Mouse (Mus musculus): Measurements from ENCODE around the gene Rbm6. TPM values are rescaled to one million over a fixed set of nuclear protein-coding genes. Genes with fewer than 3 reads are reported as not detected.
A peak's percentile ranks its signal among the peaks of the same experiment; 100 is the strongest.

Gene Rbm6
- polyA plus RNA-seq (2017; shearing (Covaris generic)), result 10 to 100 TPM; 76.4 to 81.0 TPM

DNA sequence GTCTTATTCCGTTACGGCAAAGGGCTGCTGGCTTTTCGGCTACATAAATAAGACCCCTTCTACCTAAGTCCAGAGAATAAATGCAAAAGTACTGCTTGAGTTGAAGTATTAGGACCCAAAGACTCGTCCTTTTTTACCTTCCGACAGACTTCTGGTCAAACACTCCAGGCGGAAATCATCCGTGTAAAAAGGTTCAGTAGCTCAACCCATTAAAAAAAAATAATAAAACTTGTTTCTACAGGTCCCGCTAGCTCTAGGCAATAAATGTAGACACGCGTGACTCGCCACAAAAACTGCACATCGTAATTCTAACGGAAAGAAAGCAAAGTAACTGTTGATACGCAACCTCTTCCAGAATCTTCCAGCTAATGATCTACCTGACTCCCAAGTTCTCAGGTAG is at the start of gene Rbm6:
TSS of gene Rbm6 (minus strand) at position 101 of the 400 bp plus-strand sequence.
- no peak for ATAC-seq

DNA sequence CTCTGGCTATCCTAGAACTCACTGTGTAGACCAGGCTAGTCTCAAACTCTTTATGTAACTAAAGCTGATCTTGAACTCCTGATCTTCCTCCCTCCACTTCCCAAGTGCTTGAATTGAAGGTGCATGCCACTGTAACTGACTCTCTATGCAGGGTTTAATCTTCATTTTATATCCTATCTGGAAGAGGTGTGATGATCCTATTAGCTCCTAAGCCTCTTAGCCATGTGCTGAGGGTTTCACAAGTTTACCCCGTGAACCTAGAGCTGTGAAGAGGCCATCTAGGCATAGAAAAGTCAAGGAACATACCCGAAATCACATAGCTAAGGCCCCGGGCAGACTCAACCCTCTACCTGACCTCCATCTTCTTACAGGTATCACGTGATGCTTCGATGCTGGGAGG is 46.4 kb upstream of the Rbm6 start:
- ATAC-seq, result no peak

DNA sequence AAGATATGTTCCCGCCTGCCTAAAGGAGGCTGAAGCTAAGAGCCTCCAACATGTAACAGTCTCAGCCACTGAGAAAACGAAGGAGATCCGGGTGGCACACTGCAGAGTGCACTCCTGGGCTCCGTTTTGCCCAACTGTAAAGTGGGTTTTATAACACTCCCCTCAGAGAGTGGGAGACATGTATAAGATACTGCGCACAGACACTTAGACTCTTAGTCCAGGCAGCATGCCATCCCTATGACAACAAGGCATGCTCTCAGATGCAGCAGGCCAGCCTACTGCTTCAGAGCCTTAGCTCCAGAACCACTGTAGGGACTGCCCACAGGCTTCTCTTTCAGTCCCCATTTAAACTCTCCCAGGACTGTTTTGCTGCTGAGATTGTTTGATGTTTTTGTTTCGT is 45.8 kb upstream of the Rbm6 start:
- ATAC-seq, result no peak

DNA sequence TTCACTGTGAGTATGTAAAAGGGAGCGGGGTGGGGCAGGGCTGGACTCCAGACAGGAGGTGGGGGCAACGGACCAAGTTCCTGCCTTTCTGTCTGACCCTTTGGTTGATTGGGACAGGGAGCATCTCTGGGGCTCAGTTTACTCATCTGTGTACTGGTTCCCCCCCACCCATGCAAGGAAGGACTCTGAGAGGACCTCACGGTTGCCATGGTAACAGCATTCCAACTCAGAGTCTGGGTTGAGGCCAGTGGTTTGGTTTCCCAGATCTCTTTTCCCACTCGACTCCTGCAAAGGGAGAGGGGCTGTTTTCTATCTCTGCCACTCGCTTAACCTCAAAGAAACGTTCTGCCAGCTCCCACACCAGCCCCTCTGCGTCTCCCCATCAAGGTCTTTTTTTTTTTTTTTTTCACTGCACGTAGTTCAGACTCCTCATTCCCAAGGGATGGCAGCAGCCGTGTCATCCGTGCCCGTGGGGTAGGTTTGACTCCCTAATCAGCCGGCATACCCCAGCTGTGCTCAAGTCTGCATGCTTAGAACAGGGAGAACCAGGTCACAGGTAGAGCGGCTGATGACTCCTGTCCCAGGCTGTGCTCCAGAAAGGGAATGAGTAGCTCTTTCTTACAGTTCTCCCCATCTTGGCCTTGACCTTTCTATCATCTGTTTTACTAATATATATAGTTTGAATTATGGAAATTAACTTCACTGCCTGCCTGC is 45.0 kb upstream of the Rbm6 start:
- ATAC-seq, result no peak

DNA sequence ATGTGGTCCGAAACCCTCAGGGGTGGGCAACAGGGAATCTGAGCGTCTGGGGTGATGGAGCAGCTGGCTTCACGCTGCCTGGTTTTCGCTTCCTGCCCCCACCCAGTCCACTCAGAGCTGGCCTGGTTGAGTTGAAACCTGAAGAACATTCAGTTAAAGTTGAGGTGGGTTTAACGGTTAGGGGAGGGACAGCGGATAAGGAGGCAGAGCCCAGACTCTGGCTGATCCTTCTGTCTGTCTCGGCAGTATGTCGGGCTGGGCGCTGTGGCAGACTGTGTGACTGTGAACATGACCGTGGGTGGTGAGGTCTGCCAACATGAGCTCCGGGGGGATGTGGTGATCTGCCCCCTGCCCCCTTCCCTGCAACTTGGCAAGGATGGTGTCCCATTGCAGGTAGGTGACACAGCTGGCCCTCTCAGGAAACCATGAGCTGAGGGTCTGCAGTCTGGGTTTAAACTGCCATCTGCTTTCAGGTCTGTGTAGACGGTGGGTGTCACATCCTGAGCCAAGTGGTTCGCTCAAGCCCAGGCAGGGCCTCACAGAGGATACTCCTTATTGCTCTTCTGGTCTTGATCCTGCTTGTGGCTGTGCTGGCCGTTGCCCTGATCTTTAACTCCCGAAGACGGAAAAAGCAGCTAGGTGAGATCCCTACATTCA is 41.9 kb upstream of the Rbm6 start:
- ATAC-seq, result no peak

DNA sequence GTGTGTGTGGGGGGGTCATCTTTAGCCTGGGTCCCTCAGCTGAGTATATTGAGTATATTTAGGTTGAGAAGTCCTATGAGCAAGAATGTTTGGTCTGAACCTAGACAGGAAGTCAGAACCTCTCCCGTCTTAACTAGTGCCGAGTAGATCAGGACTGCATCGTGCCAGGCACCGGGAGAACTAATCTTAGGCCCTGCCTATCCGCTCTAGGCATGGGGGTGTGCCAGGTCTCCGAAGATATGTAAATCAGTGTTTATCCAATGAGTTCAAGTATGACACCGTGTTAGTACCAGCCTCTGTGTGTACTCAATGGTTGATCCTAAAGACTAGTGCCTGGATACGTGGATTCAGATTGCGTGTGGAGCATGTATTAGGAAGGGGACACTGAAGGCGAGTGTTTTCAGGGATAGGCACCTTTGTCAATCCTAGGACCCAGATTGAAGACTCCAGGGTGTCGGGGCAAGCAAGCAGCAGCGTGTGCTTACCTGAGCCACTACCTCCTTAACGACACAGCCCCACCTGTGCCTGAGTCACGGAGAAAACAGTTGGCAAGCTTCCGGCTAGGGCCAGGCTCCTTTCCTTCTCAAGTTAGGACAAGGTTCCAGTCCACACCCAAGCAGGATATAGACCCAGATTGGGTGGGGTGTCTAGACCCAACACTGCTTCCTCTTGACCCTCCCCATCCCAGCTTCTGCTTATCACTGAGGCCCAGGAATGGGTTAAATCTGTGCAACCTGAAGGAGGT is 37.2 kb upstream of the Rbm6 start:
- no peak for ATAC-seq

DNA sequence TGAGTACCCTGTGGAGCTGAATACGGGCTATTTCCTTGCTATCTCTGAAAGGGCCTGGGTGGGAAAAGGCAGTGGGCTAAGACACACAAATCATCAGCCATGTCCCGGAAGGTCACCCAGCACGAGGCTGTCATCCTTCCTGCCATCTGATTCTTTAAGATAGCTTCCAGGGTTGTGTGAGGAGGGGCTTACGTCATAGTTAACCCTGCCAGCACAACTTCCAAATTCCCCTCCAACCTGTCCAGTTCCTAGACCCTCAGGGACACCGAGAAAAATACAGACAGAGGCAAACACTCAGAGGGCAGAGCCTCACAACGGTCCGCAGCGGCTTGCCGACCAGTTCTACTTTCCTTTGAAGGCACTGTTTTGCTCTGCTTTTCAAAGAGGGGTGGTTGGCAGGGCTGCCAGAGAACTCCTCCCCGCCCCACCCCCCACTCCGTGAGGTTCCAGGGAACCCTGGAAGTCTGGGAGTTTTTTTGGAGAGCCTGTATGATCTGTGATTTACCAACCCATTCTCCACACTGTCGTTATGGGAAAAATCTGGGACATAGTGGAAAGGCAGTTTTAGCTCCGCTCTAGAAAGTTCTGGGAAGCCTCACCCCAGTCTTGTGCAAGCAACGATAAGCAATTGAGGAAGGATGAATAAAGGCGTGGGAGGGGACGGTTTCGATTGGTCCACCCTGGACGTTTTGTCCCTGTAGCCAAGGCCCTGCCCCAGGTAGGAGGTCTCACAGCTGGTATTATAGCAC is 35.5 kb upstream of the Rbm6 start:
- no peak for ATAC-seq

DNA sequence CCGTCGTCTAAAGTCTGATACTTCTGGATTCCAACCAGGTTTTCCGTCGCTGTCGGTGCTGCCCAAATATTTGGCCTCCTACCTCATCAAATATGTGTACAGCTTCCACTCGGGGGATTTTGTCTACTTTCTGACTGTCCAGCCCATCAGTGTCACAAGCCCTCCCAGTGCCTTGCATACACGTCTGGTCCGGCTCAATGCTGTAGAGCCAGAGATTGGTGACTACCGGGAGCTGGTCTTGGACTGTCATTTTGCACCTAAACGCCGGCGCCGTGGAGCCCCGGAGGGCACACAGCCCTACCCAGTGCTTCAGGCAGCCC is 34.7 kb upstream of the Rbm6 start:
- ATAC-seq, result no peak

DNA sequence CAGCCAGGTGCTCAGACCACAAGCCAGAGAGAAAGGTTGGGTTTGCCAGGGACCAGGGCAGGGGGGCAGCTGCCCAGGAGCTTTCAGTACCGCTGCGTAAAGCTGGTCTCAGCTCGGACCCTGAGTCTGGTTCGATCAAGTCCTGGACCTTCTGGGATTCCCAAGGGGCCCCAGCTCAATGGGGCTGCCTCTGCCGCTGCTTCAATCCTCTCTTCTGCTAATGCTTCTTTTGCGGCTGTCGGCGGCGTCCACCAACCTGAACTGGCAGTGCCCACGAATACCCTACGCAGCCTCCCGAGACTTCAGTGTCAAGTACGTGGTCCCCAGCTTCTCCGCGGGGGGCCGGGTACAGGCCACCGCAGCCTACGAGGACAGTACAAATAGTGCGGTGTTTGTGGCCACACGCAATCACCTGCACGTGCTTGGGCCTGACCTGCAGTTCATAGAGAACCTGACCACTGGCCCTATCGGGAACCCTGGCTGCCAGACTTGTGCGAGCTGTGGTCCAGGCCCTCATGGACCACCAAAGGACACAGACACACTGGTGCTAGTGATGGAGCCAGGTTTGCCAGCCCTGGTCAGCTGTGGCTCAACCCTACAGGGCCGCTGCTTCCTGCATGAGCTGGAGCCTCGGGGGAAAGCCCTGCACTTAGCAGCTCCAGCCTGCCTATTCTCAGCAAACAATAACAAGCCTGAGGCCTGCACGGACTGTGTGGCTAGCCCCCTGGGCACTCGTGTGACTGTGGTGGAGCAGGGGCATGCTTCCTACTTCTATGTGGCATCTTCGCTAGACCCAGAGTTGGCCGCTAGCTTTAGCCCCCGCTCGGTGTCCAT is 34.1 kb upstream of the Rbm6 start:
- ATAC-seq, result no peak

DNA sequence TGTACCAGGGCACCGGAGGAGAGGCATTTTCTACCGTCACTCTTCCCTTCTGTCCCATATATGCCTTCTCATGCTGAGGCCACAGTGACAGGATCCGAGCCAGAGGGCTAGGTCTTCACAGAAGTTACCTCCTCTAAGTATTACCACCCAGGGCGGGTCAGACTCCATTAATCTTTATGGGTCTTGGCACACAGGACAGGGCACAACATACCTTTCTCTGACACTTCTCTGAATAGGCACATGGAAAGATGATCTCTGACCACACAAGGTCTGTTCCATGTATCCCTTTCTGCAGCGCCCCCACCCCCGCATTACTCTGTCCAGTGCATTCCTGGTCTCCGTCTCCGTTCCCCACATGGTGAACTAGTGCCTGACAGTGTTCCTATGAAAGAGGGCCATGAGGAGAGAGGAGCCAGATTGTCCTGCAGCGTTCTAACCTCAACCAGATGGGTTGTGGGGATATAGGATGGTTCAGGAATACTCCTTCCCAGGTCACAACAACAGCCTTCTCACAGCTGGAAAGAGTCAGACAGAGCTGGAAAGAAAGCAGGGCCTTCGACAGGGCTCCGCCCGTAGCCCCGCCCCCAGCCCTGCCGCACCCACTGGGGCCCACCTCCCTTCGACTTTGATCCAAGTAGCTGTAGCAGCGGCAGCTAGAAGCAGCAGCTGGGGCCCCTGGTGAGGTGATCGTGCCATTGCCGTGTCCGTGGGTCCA is 33.4 kb upstream of the Rbm6 start, which contains the start of gene Mst1r:
TSS of gene Mst1r (plus strand) at position 622 of the 715 bp plus-strand sequence.
- no peak for ATAC-seq

DNA sequence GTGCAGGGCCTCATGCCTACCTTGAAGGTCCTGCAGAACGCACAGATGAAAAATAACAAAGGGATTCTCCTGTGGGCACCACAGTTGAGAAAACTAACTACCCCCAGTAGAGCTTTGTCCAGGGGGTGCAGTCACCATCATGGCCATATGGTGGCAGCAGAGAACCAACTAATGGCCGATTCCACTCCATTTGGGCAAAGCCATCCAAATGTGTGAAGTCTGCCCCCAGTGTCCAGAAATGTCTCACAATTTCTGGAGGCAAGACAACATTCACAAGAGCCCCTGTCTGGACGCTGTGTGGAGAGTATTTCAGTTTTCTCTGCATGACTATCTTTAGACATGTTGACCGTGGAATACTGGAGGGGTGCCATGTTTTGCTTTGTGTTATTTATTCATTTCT is 31.7 kb upstream of the Rbm6 start:
- peak; percentile 80 for ATAC-seq

DNA sequence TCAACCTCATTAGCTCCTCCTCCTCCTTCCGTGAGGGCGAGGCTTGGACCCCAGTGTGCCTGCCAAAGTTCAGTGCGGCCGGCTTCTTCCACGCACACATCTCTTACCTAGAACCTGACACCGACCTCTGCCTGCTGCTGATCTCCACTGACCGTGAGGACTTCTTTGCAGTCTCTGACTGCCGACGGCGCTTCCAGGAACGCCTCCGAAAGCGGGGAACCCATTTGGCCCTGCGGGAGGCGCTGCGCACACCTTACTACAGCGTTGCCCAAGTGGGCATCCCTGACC is 28.5 kb upstream of the Rbm6 start:
- no peak for ATAC-seq

DNA sequence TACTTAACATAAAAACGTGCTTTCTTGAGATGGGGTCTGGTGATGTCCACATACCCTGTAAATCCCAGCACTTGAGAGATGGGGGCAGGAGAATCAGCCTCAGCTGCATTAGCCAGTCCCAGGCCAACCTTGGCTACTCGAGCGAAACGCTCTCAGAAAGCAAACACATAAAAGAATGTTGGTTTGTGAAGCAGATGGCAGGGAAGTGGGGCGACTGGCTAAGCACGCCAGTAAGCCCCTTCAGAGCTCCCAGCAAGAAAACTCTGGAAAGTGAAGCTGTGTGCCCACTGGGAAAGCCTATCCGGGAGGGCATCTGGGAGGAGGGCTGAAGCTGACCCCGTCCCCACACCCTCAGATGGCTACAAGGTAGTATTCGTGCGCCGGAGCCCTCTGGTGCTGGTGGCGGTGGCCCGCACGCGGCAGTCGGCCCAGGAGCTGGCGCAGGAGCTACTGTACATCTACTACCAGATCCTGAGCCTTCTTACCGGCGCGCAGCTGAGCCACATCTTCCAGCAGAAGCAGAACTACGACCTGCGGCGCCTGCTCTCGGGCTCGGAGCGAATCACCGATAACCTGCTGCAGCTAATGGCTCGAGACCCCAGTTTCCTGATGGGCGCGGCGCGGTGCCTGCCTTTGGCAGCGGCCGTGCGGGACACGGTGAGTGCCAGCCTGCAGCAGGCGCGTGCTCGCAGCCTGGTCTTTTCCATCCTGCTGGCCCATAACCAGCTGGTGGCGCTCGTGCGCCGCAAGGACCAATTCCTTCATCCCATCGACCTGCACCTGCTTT is 28.0 kb upstream of the Rbm6 start:
- ATAC-seq, result no peak

DNA sequence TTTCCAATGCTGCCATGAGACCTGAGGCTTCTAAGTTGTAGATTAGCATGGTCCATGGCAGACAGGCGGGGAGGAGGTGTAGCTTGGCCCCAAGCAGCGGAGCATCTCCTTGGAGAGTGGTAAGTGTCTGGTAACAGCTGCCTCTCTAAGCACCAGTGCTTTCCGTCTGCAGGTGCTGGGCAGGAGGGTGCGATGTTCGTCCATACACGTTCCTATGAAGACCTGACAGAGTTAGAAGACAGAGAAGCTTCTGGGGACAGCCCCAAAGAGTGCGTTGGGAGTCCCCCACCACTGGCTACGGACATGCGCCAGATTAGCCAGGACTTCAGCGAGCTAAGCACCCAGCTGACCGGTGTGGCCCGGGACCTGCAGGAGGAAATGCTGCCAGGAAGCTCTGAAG is 26.8 kb upstream of the Rbm6 start:
- ATAC-seq, result no peak

DNA sequence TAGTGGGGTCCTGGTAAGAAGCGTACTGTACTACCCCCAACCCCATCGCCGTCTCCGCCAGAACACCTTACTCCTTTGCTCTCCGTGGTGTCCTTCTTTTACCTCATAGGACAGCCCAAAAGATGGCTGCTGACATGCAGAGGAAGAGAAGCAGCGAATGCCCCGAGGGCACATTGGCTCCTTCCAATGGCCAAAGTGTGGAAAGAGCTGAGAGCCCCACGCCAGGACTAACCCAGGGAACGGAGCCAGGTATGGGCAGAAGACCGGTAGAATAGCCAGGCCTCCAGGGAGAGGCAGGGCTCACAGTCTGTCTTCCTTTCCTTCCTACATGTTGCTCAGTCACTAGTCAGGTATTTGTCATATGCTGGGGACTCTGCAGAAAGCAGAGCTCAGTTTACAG is 25.5 kb upstream of the Rbm6 start:
- no peak for ATAC-seq

DNA sequence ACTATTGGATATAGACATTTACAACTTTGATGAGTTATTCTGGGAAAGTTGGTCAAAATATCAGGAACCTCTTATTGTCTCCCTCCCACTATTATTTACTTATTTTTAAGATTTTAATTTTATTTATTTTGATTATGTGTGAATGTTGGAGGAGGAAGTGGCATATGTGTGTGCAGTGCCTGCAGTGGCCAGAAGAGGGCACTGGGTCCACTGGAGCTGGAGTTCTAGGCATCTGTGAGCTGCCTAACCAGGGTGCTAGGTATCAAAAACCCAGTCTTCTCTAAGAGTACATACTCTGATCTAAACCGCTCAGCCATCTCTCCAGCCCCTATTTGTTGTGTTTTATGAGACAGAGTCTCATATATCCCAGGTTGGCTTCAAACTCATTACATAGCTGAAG is 18.0 kb upstream of the Rbm6 start:
- ATAC-seq, result no peak

DNA sequence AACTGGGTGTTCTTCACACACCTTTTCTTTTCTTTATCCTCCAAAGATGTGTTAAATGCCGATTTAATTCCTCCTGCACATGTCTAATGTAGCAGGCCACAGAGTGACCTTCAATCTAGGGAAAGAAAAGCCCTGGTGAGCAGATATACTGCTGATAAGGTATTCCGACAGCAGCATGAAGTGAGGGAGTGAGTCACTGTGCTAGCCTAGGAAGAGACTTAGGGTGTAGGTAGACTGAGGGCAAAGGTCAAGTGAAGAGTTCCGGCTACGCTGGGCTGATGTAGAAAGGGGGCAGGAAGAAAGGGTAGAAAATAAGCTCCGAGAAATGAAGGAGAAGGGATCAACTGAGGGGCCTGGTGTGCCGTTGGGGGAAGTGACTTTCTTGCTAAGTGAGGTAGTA is 17.2 kb upstream of the Rbm6 start:
- ATAC-seq, result no peak

DNA sequence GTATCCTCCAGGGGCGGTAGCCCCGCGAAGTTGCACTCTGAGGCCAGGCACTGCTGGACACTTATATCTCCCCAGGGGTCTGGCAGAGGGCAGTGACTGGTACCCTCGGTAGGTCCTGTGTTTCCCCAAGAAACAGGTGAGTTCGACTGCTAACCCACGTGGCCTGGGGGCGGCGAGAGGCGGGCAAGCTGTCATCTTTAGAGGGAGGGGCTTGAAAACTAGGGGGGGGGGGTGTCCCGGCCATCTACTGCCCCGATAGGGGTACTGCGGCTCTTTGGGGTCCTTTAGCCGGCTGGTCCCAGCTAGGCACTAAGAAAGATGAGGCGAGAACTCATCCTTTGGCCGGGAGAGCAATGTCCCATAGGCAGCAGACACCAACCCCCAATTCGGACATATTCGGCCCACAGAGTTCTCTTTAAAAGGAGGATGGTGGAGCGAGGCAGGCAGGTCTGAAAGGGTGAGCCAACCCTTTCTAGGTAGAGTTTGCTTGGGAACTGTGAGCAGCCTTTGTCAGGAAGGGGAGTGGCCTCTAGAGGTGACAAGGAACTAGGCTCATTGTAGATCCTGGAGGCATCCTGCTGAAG is 15.3 kb upstream of the Rbm6 start:
- peak; percentile 26 for ATAC-seq

DNA sequence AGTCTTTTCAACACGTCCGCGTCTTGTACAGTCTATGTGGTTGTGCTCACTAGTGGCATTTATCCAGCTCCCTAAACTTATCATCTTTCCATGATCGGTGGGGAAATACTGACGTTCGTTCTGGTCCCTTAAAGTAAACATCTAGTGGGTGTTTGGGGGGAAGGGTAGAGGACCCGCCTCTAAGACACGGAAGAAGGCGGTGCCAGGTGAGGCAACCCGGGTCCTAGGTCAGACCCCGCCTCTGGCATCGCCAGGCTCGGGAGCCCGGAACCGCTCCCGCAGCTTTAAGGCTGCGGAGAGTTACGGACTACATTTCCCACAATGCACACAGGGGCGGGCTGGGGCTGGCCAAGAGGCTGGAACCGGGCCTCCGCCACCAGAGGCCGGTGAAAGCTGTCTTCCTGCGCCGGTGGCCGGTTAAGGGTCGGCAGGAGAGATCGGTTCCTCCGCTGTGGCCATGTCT is 14.8 kb upstream of the Rbm6 start, which contains the start of gene Mon1a:
TSS of gene Mon1a (plus strand) at position 348 of the 463 bp plus-strand sequence.
- peak; percentile 95 for ATAC-seq

DNA sequence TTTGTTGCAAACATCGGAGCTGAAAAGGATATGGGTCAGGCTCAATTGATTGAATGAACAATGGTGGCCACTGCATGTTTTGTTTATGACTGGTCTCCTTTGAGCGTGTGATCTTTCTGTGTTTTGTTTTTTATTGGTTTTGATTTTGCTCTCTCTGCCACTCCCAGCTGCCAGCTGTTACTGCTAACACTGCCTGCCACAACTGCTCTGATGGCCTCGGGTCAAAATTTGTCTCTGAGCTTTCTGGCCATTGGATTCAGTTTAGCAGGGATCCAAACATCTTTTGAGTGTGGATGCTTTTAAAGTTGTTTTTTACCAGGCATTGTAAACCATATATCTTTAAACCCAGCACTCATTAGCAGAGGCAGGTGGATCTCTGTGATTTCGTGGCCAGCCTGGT is 7.4 kb upstream of the Rbm6 start:
- no peak for ATAC-seq
